Mouse (Mus musculus): ENCODE results near the gene Ppp1r14c. TPM values are rescaled to one million over a fixed set of nuclear protein-coding genes. Genes with fewer than 3 reads are reported as not detected.
"Not testable (repeated sequence)": the region's sequence is repeated elsewhere in the genome, so short reads cannot be mapped to it uniquely, and the experiment has no call there.

The Ppp1r14c gene
- polyA plus RNA-seq, 1 experiment from 2014 or later, result 0.62 TPM

DNA sequence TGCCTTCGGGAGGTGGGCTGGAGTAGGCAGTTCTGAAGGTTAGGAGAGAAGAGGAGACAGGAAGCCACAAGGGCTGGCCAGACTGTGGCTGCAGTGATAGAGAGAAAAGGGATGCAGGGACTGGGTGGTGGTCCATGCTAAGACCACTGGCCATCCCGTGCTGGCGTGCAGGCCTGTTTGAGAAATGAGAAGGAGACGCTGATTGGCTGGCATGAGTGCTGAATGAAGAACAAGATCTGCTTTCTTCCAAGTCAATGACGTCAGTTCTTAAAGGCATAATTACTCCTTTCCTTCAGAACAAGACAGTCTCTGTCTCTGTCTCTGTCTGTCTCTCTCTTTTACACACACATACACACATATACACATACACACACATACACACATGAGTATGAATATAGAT, 36.4 kb downstream of the Ppp1r14c start:
- no peak for DNase-seq (ENCODE audit: low spot score)

DNA sequence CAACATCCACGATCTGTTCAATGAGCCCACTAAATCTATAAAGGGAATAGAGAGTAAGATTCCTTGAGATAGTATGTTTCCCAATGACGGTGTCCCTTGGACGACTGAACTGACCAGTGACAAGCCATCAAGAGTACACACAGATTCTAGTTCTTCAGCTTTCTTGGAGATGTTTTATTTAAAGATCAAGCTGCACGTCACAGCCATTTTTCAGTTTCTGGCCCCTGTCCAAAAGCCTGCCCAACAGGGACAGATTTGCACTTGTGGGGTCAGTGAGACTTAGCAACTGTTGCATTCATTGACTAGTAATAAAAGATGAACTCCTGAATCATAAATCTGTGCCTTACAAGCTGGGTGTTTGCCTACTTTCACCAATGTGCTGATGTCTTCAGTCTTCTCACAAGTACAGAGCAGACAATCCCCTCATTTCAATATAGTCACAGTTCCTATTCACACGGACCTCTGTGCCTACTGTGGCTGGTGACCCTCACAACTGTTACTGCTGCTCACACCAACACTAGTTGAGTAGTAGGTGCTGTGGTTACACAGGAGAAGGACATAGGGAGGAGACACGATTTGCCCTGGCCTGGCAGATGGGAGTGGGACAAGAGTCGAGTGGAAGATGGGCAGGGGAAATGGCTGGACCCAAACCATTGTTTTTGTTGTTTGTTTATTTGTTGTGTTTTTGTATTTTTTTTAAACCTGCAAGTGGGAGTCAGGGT, 37.7 kb downstream of the Ppp1r14c start:
- no peak for DNase-seq (ENCODE audit: low spot score)

DNA sequence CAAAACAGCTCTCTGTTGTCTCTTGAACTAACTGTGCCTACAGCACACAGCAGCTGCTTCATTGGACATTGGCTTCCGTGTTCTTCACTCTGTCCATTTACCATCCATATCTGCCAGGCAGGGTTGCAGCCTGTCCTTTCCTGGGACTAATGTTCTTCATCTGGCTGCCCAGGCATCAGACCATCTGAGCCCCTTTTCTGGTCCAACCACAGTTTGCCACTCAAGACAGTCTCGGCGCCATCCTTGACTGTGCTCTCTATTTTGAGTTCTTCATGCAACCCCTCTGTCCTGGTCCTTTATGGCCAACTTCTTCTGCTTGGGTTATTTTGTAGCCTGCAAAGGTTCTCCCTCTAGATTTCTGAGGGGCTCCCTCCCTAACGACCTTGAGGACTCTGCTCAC, 38.5 kb downstream of the Ppp1r14c start:
- no peak for DNase-seq (ENCODE audit: low spot score)

DNA sequence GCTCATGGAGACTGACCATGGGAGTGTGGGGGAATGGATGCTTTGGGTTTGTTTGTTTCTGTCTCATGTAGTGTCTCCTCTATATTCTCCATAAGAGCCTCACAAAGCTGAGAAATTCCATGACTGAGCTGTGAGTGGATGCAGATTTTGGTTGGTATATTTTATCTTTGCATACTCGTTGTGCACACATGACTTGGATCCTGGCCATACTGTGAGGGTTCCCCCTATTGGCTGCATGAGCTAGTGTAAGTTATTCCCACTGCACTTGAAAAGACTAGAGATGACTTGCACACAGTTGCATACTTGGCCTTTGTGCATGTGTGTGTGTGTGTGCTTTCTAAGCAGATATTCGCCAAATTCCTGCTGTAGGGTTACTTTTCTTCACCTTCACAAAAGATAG, 40.4 kb downstream of the Ppp1r14c start:
- no peak for DNase-seq (ENCODE audit: low spot score)

DNA sequence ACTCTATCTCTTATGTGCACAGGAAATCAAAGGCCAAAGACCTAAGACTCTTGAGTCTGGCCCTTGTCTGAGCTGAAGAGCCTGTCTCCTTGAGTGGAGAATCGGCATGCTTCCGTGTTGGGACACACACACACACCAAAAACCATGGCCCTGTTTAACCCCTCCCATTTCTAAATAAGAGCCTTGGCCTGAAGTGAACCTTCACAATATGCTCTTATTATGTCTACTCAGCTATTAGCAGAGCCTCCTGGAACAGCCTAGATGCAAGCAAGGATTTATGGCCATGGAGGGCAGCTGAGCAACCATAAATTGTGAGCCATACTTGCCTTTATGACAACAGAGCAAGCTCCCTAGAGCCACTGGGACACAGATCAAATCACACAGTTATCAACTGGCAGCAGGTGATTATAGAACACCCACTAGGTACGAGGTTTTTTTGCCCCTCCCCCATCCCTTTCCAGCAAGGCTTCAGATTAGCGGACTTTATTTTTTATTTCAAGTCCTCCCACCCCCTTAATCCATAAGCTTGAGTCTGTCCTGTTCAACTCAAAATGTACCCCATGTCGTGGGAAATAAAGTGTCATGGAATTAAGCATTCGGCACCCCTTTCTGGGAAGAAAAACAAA, 42.3 kb downstream of the Ppp1r14c start:
- DNase-seq (ENCODE audit: low spot score), result no peak

DNA sequence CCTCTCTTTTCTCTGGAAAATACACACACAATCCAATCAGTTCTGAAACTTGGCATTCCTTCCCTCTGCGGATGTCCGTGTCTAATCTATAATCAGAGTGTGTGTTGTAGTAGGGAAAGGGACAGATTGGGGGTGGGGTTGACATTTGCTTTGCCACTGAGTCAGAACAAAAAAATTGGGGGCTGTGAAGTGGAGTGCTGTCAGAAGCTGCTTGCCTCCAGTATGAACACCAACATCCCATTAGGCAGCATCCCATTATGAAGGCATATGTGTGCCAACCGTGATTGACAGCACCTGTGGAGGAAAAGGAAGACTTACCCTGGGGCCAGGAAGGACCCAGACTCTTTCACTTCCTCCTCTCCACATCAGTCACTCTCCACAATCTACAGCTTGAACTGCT, 42.8 kb downstream of the Ppp1r14c start:
- DNase-seq (ENCODE audit: low spot score), result no peak

DNA sequence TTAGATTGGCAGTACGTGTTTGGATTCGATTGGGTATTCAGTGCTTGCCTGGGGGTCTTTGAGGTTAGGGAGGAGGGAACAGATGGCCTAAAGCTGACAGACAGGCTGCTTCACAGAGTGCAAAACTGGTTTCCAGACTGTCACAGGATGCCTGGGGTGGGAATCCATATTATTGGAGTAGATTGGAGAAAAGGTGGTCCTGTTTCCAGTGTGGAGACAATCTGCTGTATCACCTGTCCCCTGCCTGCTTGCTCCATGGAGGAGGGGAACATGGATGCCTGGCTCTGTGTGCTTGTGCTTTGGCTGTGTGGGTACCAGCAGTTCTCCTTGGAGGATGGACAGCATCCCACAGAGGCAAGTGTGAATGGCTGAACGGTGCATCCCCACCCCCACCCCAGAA, 45.4 kb downstream of the Ppp1r14c start:
- DNase-seq (ENCODE audit: low spot score), result no peak

DNA sequence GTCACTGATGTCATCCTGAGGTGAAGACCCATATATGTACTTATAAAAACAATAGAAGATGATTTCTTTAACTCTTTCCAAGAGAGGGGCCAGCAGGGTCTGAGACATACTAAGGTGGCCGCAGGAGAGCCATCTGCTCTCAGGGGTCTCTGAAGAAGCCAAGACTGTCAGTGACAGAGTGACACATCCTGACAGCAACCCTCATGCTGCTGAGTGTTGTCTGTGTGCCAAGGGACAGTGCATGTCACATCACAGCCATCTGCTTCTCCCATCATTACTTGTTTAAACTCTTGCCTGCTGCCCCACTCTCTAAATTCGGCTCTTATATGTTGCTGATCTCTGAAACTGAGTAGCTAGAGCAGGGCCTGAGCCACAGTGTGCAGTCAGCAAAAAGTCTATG, 45.8 kb downstream of the Ppp1r14c start:
- no peak for DNase-seq (ENCODE audit: low spot score)

DNA sequence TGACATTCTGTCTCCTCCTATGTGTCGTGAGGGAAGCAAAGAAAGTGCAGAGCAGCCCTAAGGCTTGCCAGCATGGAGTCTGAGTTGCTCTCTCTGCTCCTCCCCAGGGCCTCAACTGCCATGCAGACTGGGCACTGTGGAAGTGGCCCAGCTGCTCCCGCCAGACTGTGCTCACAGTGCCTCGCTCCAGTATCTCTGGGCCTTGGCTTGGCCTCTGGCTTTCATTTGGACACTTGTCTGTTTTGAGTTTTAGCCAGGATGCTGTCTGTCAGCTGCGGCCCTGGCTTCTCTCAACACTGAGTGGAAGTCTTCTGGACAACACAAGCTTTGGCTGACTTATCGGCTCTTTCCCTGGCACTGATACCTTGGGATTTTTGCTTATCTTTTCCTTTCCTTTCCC, 49.0 kb downstream of the Ppp1r14c start:
- DNase-seq (ENCODE audit: low spot score), result no peak

DNA sequence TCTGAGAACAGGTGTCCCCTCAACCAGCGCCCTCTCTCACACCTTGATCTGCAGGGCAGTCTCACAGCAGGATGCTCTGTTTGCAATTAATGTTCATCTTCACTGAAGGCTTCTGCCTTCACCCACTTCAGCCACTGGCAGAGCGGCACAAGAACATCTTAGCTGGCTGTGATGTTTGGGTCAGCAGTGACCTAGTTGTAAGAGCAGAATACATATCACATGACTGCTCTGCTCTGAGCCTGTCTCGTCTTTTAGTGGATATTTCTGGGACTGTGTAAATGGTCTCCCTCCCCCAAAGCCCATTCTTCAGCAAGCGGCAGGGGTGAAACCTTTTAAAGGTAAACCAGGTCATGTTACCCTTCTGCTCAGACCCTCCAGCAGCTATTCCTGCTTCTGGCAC, 50.7 kb downstream of the Ppp1r14c start:
- no peak for DNase-seq (ENCODE audit: low spot score)

DNA sequence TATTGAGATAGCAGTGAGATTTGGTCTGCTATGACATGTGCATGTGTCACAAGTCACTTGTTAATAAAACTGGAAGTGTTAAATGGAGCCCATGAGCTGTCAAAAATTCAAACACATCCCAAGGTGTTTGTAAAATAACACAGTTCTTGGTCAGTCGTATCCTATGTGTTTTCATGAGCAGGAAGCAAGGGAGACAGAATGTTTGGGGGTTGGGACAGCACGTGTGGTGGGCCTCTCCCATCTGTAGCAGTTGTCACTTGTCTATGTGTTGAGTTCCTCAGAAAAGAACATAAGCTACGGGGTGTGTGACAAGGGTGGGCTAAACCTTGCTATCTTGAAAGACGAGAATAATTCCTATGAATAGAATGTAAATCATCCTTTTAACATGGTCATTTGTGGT, 51.6 kb downstream of the Ppp1r14c start:
- DNase-seq (ENCODE audit: low spot score), result no peak

DNA sequence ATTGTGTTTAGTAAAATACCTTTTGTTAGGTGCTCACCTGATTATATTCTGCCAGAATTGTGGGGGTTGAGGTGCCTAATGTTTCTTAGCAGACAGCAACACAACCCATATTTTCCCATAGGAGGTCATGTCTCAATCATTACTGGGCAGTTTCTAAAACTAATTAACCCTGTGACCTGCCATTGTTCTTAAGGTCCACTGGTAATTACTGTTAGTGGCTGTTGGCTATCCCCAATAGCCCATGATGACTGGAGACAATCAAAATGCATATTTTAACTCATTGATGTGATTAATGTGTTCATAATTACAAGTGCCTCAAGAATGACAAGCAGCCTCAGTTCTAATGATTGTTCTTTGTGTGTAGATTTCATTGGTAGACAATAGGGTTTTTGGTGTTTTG, 58.2 kb downstream of the Ppp1r14c start:
- DNase-seq (ENCODE audit: low spot score), result no peak

DNA sequence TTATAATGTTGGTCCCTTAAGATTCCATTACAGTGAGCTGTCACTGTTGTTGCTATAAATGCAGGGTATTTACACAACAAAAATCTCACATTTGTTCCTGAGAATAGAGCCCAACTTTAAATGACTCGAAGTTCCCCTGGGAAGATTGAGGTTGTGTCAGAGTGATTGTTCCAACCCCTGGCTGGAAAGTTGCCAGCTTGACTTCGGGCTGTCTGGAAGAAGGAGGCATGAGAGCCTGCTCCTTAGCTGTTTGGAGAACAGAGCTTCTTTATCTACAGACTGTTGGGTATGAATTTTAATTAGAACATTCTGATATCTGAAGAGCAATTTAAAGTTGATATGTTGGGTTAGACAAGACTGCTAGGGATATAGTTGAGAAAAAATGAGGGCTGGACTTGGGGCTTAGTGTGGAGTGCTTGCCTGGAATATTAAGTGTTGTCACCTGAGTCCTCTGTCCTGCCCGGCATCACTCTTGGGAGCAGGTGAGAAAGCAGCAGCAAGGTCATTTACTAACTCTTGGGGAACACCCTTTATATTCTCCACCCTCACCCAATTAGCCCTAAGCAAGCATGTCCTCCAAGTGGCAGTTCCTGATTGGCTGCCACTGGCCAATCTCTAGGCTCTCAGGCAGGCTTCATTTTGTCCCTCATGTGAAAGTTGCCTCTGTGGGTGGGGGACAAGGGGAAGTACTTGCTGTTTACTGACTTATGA, 62.0 kb downstream of the Ppp1r14c start:
- DNase-seq (ENCODE audit: low spot score), result no peak

DNA sequence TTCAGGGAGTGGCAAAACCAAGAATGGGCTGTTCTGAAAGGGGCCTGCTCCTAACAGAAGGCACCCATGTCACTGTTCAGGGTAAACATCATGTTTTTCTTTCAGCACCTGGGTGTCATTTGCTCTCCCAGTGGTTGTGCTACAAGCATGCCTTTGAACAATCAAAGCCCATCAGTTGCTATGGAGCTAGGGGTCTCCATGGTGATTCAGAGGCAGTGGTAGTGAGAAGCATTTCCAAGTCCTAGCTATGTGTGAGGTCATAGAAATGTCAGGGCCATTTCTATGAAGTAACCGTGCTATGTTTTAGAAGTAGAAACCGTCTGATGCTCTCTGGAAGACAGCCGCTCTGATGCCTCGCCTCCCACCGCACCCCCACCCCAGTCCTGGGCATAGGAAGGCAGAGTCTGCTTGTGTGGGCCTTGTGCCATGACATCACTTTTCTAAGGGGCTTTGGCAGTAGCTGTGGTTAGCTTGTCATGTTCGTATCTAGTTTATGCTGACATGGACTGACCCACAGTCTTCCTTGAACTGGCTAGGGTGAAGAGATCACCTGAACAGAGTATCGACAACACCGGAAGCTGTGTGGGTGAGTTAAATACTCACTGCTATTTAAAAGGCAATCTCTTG, 69.1 kb downstream of the Ppp1r14c start:
- DNase-seq (ENCODE audit: low spot score), result no peak

DNA sequence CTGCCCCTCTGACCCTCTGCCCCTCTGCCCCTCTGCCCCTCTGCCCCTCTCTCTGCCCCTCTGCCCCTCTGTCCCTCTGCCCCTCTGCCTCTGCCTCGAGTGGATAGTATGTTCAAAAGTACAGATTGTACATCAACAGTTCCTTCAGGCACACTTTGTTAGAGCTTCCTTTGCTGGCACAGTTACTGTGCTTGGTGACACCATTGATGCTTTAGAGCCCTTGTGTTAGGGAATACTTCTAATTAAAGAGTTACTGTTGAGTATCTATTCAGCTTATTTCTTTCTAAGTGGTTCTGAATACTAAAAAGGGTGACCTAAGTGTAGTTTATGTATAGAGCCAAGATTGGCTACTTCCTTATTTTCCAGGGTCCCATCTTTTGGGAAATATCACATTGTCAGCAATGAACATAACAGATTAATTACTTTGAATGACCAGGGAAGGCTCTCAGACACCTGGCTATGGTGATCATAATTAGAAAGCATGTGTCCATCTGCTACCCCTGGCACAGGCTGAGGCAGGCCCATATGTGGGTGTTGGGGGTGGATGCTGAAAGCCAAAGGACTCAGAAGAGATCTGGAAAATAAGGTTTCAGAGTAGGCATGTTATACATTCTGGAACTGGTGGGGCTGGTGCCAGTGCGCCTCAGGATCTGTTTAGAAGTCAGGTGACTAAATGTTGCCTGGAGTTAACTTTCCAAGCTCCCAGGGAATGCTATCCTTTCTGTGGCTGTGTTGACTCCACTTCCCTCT, 75.0 kb downstream of the Ppp1r14c start:
- no peak for DNase-seq (ENCODE audit: low spot score)

DNA sequence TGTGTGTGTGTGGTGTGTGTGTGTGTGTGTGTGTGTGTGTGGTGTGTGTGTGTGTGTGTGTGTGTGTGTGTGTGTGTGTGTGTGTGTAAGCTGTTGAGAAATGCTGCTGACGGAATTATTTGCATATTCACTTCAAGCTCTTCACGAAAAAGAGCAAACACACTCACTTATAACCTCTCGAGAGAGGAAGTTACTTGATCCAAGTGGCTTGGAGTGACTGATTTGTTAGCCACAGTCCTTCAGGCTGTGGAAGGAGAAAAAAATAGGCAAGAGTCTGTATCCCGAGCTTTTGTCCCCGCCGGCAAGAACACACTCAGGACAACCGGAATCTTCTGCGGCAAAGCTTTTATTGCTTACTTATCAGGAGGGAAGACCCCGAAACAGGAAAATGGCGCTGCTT, 80.9 kb downstream of the Ppp1r14c start:
- DNase-seq (ENCODE audit: low spot score), result not testable (repeated sequence)

DNA sequence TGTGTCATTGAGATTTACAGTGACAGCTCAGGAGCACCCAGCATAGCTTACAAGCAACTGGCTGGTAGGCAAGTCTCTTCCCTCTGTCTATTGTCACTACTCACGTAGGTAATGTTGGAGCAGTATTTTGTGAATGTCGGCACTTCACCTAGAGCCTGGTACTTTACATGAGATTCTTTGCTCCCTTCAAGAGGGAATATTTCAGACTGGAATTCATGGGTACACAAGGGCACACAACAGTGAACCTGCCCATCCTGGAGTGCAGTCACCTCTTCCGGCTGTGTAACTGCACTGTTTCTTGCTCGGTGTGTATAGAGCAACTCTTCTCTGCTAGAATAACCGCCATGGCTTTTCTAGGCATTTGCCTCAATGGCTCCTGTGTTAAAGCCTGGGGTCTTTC, 82.8 kb downstream of the Ppp1r14c start:
- DNase-seq (ENCODE audit: low spot score), result no peak

DNA sequence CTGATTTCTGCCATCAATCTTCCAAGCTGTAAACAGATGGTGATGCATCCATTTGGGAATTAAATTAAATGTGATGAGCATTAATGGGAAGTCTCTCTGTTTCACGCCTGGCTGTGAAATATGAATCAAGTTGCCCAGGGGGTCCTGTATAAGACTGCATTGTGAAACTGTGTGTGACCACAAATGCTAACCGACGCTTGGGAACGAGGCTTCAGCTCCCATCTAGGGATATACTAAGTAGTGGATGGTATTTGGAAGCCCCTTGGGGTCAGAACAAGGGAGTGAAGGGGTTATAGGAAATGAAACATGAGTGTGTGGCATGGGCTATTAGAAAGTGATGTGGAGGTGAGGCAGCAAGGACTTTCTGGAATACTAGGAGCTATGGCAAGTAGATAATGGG, 86.1 kb downstream of the Ppp1r14c start:
- DNase-seq (ENCODE audit: low spot score), result no peak

DNA sequence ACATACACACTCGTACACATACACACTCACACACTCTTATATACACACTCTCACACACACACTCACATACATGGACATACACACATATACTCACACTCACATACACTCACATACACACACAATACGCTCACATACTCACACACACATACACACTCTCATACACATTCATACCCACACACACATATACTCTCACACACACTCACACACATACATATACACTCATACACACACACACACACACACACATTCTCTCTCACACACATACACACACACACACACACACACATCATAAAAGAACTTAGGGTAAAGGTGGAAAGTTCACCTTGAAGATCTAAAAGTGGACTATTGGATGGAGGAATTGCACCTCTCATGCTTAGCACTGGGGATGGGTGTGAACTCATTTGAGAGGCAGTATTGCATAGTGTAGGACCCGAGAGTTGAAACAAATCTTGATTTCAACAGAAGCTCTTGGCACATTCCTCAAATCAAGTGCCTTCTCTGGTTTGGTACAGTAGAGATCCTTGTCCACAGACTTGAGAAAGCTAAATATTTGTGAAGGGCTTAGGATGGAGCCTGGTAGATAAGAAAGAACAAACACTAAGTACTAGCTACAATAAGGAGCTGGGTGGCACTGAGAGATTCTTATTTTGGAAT, 87.1 kb downstream of the Ppp1r14c start:
- DNase-seq (ENCODE audit: low spot score), result no peak

DNA sequence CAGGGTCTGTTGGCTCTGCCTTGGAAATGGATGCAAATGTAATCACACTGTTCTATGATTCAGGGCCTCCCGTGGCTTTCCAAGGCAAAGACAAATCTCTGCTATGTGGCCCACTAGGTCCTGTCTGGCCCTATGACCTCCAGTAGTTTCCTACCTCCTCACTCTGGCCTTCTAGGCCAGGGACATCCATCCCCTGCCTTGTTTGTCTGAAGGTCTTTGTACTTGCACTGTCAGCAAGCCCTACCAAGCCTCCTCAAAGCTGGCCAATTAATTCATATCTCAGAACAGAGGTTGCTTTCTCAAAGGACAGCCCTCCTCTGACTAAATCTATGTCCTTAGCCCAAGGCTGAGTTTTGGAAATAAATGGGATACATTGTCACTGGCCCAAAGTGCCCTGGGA, 92.8 kb downstream of the Ppp1r14c start:
- no peak for DNase-seq (ENCODE audit: low spot score)

DNA sequence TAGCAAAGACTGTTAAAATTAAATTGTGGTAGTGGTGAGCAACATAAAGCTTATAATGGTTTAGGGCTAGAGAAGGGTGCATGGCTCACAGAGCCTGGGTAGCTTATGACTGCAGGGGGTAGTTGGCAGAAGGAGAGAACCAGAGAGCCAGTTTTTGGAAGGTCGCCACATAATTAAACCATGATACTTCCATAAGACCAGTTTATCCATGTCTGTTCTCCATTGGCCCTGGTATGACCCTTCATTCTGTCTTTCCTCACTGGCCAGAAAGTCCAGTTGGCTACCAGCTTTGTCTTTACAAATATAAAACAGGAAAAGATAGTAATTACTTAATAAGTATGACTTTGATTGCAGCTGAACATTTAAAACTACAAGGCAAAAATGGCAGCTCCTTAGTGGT, 95.0 kb downstream of the Ppp1r14c start:
- no peak for DNase-seq (ENCODE audit: low spot score)
